Mouse (Mus musculus): Measurements from ENCODE around the gene Aplp1. TPM values are rescaled to one million over a fixed set of nuclear protein-coding genes. Genes with fewer than 3 reads are reported as not detected.
"Not testable (repeated sequence)": the region's sequence is repeated elsewhere in the genome, so short reads cannot be mapped to it uniquely, and the experiment has no call there.

Gene Aplp1
- 6.2 TPM in 1 of 2 replicates, not detected in the other for polyA plus RNA-seq (2011; ENCODE audit: insufficient read depth, insufficient read length, low replicate concordance, missing spikeins)

- 1% methylated on average over 71 of the region's 72 CpGs for WGBS
- H3K4me1 ChIP-seq (ENCODE audit: control insufficient read depth, insufficient read depth, low read length) = no peaks in the 10 kb centered on the region
- H3K4me3 ChIP-seq (replicated peaks; ENCODE audit: control insufficient read depth, low read depth, low read length) = no peak within 1 kb of the TSS
- TF ChIP-seq CTCF (IDR thresholded peaks at IDR 0.05; ENCODE audit: control insufficient read depth, insufficient read depth, low read length) = no peak
- no peak for TF ChIP-seq POLR2A (IDR thresholded peaks at IDR 0.05; ENCODE audit: borderline replicate concordance, control insufficient read depth, low read depth, low read length)
- H3K27ac ChIP-seq (ENCODE audit: control insufficient read depth, insufficient read depth, low read depth, low read length, poor library complexity) = no peak within 1 kb of the TSS
Measured at GRCm38 (mm10) chr7:30444971-30445751, at the start of gene Aplp1. Aplp1 (minus strand) TSS chr7:30445535.

- Histone ChIP-seq H3K4me1 (ENCODE audit: control insufficient read depth, insufficient read depth, low read length) (no peaks in the 10 kb centered on the region), H3K27ac (ENCODE audit: control insufficient read depth, insufficient read depth, low read depth, low read length, poor library complexity) (no peak within 1 kb of the TSS), H3K4me3 (replicated peaks; ENCODE audit: control insufficient read depth, low read depth, low read length) (no peak within 1 kb of the TSS)
- TF ChIP-seq POLR2A (IDR thresholded peaks at IDR 0.05; ENCODE audit: borderline replicate concordance, control insufficient read depth, low read depth, low read length) = no peak
- TF ChIP-seq CTCF (IDR thresholded peaks at IDR 0.05; ENCODE audit: control insufficient read depth, insufficient read depth, low read length) = no peak
- WGBS = 63% methylated on average over 11 of the region's 11 CpGs
Measured at GRCm38 (mm10) chr7:30493401-30493931, 48.1 kb upstream of the Aplp1 start, which contains the start of gene Prodh2. Prodh2 (plus strand) TSS chr7:30493622.

- H3K4me3 ChIP-seq (replicated peaks; ENCODE audit: control insufficient read depth, low read depth, low read length) = no peak overlapping the region
- H3K4me1 ChIP-seq (ENCODE audit: control insufficient read depth, insufficient read depth, low read length) = no peaks in the 10 kb centered on the region
- WGBS = 10% methylated on average over 4 of the region's 4 CpGs
- TF ChIP-seq CTCF (IDR thresholded peaks at IDR 0.05; ENCODE audit: control insufficient read depth, insufficient read depth, low read length) = peak; percentile 74
- TF ChIP-seq POLR2A (IDR thresholded peaks at IDR 0.05; ENCODE audit: borderline replicate concordance, control insufficient read depth, low read depth, low read length) = no peak
- no peak overlapping the region for H3K27ac ChIP-seq (ENCODE audit: control insufficient read depth, insufficient read depth, low read depth, low read length, poor library complexity)
Measured at GRCm38 (mm10) chr7:30492765-30493164, 47.4 kb upstream of the Aplp1 start.

- Histone ChIP-seq H3K4me1 (ENCODE audit: control insufficient read depth, insufficient read depth, low read length) (no peaks in the 10 kb centered on the region), H3K4me3 (replicated peaks; ENCODE audit: control insufficient read depth, low read depth, low read length) (no peak overlapping the region), H3K27ac (ENCODE audit: control insufficient read depth, insufficient read depth, low read depth, low read length, poor library complexity) (no peak overlapping the region)
- WGBS = 16% methylated on average over 6 of the region's 6 CpGs
- TF ChIP-seq CTCF (IDR thresholded peaks at IDR 0.05; ENCODE audit: control insufficient read depth, insufficient read depth, low read length) (no peak), POLR2A (IDR thresholded peaks at IDR 0.05; ENCODE audit: borderline replicate concordance, control insufficient read depth, low read depth, low read length) (no peak)
Measured at GRCm38 (mm10) chr7:30490957-30491307, 45.6 kb upstream of the Aplp1 start.

- no peaks in the 10 kb centered on the region for H3K4me1 ChIP-seq (ENCODE audit: control insufficient read depth, insufficient read depth, low read length)
- H3K4me3 ChIP-seq (replicated peaks; ENCODE audit: control insufficient read depth, low read depth, low read length) = no peak overlapping the region
- WGBS = 31% methylated on average over 16 of the region's 16 CpGs
- TF ChIP-seq POLR2A (IDR thresholded peaks at IDR 0.05; ENCODE audit: borderline replicate concordance, control insufficient read depth, low read depth, low read length) = no peak
- peak; percentile 57 for TF ChIP-seq CTCF (IDR thresholded peaks at IDR 0.05; ENCODE audit: control insufficient read depth, insufficient read depth, low read length)
- H3K27ac ChIP-seq (ENCODE audit: control insufficient read depth, insufficient read depth, low read depth, low read length, poor library complexity) = no peak overlapping the region
Measured at GRCm38 (mm10) chr7:30490251-30490956, 45.1 kb upstream of the Aplp1 start.

GRCm38 (mm10) chr7:30484250-30484649 lies 38.9 kb upstream of the Aplp1 start:
- Histone ChIP-seq H3K4me3 (replicated peaks; ENCODE audit: control insufficient read depth, low read depth, low read length) (no peak overlapping the region), H3K4me1 (ENCODE audit: control insufficient read depth, insufficient read depth, low read length) (no peaks in the 10 kb centered on the region), H3K27ac (ENCODE audit: control insufficient read depth, insufficient read depth, low read depth, low read length, poor library complexity) (no peak overlapping the region)
- TF ChIP-seq CTCF (IDR thresholded peaks at IDR 0.05; ENCODE audit: control insufficient read depth, insufficient read depth, low read length) = no peak
- WGBS = 19% methylated on average over 8 of the region's 8 CpGs

GRCm38 (mm10) chr7:30477415-30478381 lies 32.4 kb upstream of the Aplp1 start:
- TF ChIP-seq POLR2A (IDR thresholded peaks at IDR 0.05; ENCODE audit: borderline replicate concordance, control insufficient read depth, low read depth, low read length) (no peak), CTCF (IDR thresholded peaks at IDR 0.05; ENCODE audit: control insufficient read depth, insufficient read depth, low read length) (no peak)
- H3K27ac ChIP-seq (ENCODE audit: control insufficient read depth, insufficient read depth, low read depth, low read length, poor library complexity) = no peak overlapping the region
- 17% methylated on average over 28 of the region's 32 CpGs for WGBS
- H3K4me1 ChIP-seq (ENCODE audit: control insufficient read depth, insufficient read depth, low read length) = no peaks in the 10 kb centered on the region; the same call in 1 of the 2 replicates
- H3K4me3 ChIP-seq (replicated peaks; ENCODE audit: control insufficient read depth, low read depth, low read length) = no peak overlapping the region

- not testable (repeated sequence) for H3K4me3 ChIP-seq (replicated peaks; ENCODE audit: control insufficient read depth, low read depth, low read length); H3K4me1 ChIP-seq (ENCODE audit: control insufficient read depth, insufficient read depth, low read length); H3K27ac ChIP-seq (ENCODE audit: control insufficient read depth, insufficient read depth, low read depth, low read length, poor library complexity)
- 75% methylated on average over 7 of the region's 7 CpGs for WGBS
Measured at GRCm38 (mm10) chr7:30476136-30476535, 30.8 kb upstream of the Aplp1 start.
